Mouse (Mus musculus) embryonic fibroblast, embryonic 13.5 days (primary cell): Measurements from ENCODE around the gene Ehmt2.

Experiments
- CTCF ChIP-seq: IDR thresholded peaks from 2 replicates; pipeline ENCODE4 v1.5.1; 2011; ENCODE audit warnings: mild to moderate bottlenecking, control low read depth, low read length, moderate library complexity, borderline replicate concordance; ENCODE audit not compliant: insufficient read depth
- POLR2A ChIP-seq: IDR thresholded peaks from 2 replicates; pipeline ENCODE4 v1.6.1; 2011; ENCODE audit warnings: low read depth, mild to moderate bottlenecking, control low read depth, low read length, moderate library complexity

GRCm38 (mm10) chr17:34894074-34894597 is 4.1 kb upstream of the Ehmt2 start:
- TF ChIP-seq POLR2A (peak; percentile 71), CTCF (no peak)
